Mouse (Mus musculus) heart, embryonic 15.5 days (tissue): ENCODE data around the gene Tekt4. TPM values are rescaled to one million over a fixed set of nuclear protein-coding genes. Genes with fewer than 3 reads are reported as not detected.

Experiments used
- ATAC-seq: fragments of 200-750 bp; cut with Nextera tagmentation; replicated peaks from 2 replicates; pipeline ENCODE4 v1.8.0; 2017; ENCODE audit warnings: low read depth, moderate TSS enrichment; ENCODE audit not compliant: insufficient number of reproducible peaks, insufficient read depth, low FRiP score
- H3K27ac ChIP-seq: fragments of 300-500 bp; sonication (generic); 2 replicates; pipeline ENCODE4 v1.5.1; 2015; ENCODE audit warnings: mild to moderate bottlenecking, inconsistent platforms
- H3K27me3 ChIP-seq: fragments of 300-500 bp; sonication (generic); 2 replicates; pipeline ENCODE4 v1.6.1; 2015; ENCODE audit warnings: inconsistent platforms
- H3K36me3 ChIP-seq: fragments of 300-500 bp; sonication (generic); 2 replicates; pipeline ENCODE4 v1.6.1; 2015; ENCODE audit warnings: mild to moderate bottlenecking, inconsistent platforms
- H3K4me1 ChIP-seq: fragments of 300-500 bp; sonication (generic); replicated peaks from 2 replicates; pipeline ENCODE4 v1.6.1; 2015; ENCODE audit warnings: inconsistent platforms
- H3K4me2 ChIP-seq: fragments of 300-500 bp; sonication (generic); 2 replicates; pipeline ENCODE4 v1.6.1; 2015; ENCODE audit warnings: inconsistent platforms, mild to moderate bottlenecking, moderate library complexity
- H3K4me3 ChIP-seq: fragments of 300-500 bp; sonication (generic); 2 replicates; pipeline ENCODE4 v1.5.1; 2015; ENCODE audit warnings: mild to moderate bottlenecking, inconsistent platforms
- H3K9ac ChIP-seq: fragments of 300-500 bp; sonication (generic); 2 replicates; pipeline ENCODE4 v1.6.1; 2015; ENCODE audit warnings: mild to moderate bottlenecking, inconsistent platforms
- H3K9me3 ChIP-seq: fragments of 300-500 bp; sonication (generic); replicated peaks from 2 replicates; pipeline ENCODE4 v1.6.1; 2016; ENCODE audit warnings: inconsistent platforms
- WGBS: fragments of 180-500 bp; shearing (Covaris S2); methylation state at CpG from one replicate; pipeline ENCODE4 v1.1.7; 2015; ENCODE audit warnings: mixed read lengths; 5-methylcytosine and 5-hydroxymethylcytosine counted together
- polyA plus RNA-seq: library from polyadenylated mRNA; unstranded; fragments of >200 nt; fragmentation: Nextera tagmentation; extraction: Ambion mirVana; gene quantifications from 2 replicates; pipeline ENCODE4 v1.2.1, GENCODE M21; 2015

Gene Tekt4
- 0.41 and 0.45 TPM in 2 replicates for polyA plus RNA-seq

DNA sequence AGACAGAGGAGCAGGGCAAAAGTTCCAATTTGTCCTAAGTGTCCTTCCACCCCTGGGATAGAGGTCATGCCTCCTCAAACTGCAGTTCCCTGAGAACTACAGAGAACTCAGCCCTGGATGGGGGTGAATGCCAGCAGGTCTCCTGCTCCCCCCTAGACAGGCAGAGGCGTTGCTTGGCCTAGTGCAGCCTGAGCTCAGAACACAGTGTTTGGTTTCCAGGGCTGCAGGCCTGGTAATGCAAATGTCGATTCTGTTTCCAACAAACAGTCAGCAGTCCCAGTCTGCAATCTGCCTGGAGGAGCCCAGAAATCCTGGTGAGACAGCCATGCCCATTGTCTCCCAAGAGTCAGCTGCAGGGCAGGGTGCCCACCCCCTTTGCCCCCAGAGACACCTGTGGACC is at the start of gene Tekt4:
TSS of gene Tekt4 (plus strand) at position 344 of the 400 bp plus-strand sequence.
- Histone ChIP-seq H3K36me3 (no peaks in the 10 kb centered on the region), H3K27me3 (0 out of 2 replicates have a peak, but pooled peaks cover 4% of the 10 kb centered on the region), H3K4me1 (peaks cover 5% of the 10 kb centered on the region; the same call in 1 of the 2 replicates), H3K9ac (no peak within 1 kb of the TSS), H3K27ac (no peak within 1 kb of the TSS), H3K4me2 (no peak within 1 kb of the TSS), H3K4me3 (no peak within 1 kb of the TSS), H3K9me3 (no peaks in the 10 kb centered on the region)
- no peak for ATAC-seq
- 34% methylated on average over 2 of the region's 2 CpGs for WGBS

DNA sequence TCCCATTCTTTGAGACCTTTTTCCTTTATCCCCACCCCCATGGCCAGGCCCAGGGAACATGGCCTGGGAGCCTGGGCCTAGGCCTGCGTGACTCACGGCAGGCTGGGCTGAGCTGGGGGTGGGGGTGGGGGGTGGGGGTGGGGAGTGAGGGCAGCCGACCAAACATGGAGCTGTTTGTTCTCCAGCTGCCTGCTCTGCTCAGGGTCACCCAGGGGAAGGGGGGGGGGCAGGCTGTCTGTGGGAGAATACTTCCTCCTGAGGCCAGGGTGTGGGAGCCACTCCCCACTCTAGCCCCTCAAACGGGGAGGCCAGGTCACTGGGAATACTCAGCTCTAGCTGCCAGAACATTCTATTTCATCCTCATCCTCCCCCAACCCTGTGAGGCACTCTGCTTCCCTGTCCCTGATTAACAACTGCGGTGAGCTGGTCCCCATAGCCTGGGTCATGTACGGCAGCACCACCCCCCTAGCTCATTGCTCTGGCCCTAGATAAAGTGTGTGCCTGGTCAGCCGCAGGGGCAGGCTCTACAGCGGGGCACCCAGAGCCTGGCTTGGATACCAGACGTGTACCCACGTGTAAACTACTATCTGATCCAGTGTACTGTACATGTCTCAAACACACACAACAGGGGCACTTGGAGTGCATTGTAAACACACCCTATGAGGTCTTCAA is 49.1 kb upstream of the Tekt4 start:
- Histone ChIP-seq H3K27me3 (no peaks in the 10 kb centered on the region), H3K4me2 (no peak overlapping the region), H3K9me3 (no peaks in the 10 kb centered on the region), H3K36me3 (no peaks in the 10 kb centered on the region), H3K4me1 (peaks cover 56% of the 10 kb centered on the region), H3K27ac (peak overlapping the region; percentile 48), H3K9ac (0 out of 2 replicates have a peak overlapping the region, but pooled peaks have one; percentile 5), H3K4me3 (no peak overlapping the region)
- WGBS, result 7% methylated on average over 9 of the region's 10 CpGs
- ATAC-seq, result peak; percentile 25

DNA sequence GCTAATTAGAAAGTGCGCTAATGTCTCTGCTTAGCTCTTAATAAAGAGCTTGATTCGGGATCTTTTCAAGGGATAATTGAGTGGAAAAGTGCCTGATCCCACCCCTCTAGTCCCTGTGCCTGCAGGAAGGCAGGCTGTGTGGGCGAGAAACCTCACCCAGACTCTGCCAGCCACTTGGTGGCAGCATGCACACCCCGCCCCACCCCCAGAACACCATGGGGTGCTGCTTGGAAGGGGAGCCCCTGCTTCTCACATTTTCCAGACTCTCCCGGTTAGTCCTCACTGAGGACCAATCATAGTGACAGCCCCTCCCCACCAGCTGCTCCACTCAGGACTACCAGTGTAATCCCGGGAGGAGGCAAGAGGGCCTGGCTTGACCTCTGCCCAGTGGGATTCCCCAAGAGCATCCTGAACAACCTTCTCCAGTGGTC is 48.4 kb upstream of the Tekt4 start:
- no peak for ATAC-seq
- Histone ChIP-seq H3K4me1 (peaks cover 63% of the 10 kb centered on the region), H3K4me3 (no peak overlapping the region), H3K4me2 (no peak overlapping the region), H3K36me3 (no peaks in the 10 kb centered on the region), H3K27me3 (no peaks in the 10 kb centered on the region), H3K27ac (peak overlapping the region; percentile 48), H3K9me3 (no peaks in the 10 kb centered on the region), H3K9ac (no peak overlapping the region)
- WGBS, result 24% methylated on average over 6 of the region's 6 CpGs

DNA sequence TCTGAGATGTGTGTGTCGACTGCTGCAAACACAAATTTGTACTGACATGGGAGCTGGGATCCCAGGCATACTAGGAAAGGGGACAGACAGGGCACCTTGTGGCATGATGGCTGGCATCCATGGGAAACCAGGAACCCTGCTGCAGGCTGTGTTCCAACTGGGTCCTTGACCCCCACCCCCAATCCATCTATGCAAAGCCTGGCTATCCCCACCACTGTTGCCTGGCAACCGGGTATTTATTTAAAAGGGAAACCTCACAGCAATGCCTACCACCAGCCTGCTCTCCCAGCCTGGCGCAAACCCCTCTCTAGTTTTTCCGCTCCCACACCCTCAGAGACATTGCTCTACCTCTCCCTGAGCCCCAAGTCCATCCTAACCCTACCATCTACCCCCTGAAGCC is 47.1 kb upstream of the Tekt4 start:
- ATAC-seq, result no peak
- Histone ChIP-seq H3K27me3 (no peaks in the 10 kb centered on the region), H3K36me3 (no peaks in the 10 kb centered on the region), H3K27ac (no peak overlapping the region), H3K9me3 (no peaks in the 10 kb centered on the region), H3K4me3 (no peak overlapping the region), H3K4me1 (peaks cover 68% of the 10 kb centered on the region), H3K9ac (no peak overlapping the region), H3K4me2 (no peak overlapping the region)
- 68% methylated on average over 4 of the region's 4 CpGs for WGBS

DNA sequence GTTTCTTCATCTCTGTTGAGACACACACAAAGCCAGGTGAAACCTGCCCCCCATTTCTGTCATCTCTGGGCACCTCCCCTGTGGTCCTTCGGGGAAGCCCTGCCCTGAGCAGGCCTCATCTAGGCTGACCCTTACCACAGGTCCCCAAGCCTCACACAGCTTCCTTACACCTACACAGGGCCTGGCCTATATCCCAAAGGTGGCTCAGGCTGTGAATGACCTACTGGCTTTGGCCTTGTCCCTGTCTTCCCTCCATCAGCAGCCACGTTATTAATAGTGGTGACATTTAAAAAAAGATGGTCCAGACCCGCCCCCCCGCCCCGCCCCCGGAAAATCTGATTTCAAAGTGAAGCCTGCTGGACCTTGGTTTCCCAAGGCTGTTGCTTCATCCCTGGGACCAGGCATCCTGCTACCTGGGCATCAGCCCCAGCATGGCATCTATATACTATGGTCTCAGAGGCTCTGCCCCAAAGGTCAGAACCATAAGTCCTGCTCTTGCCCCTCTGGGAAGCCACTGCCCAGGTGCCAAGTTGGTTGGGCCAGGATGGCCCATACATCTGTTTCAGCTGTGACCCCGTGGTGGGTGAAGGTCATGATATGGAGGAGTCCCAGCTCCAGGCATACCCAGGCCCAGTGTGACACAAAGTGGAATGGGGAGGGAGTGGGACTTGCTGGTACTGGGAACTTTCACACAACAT is 46.0 kb upstream of the Tekt4 start:
- no peak overlapping the region for H3K9ac ChIP-seq
- peak overlapping the region; percentile 45; the same call in 1 of the 2 replicates for H3K27ac ChIP-seq
- no peak overlapping the region for H3K4me3 ChIP-seq
- no peaks in the 10 kb centered on the region for H3K9me3 ChIP-seq
- no peaks in the 10 kb centered on the region for H3K36me3 ChIP-seq
- no peaks in the 10 kb centered on the region for H3K27me3 ChIP-seq
- H3K4me2 ChIP-seq, result no peak overlapping the region
- ATAC-seq, result no peak
- peaks cover 68% of the 10 kb centered on the region for H3K4me1 ChIP-seq
- 67% methylated on average over 7 of the region's 7 CpGs for WGBS

DNA sequence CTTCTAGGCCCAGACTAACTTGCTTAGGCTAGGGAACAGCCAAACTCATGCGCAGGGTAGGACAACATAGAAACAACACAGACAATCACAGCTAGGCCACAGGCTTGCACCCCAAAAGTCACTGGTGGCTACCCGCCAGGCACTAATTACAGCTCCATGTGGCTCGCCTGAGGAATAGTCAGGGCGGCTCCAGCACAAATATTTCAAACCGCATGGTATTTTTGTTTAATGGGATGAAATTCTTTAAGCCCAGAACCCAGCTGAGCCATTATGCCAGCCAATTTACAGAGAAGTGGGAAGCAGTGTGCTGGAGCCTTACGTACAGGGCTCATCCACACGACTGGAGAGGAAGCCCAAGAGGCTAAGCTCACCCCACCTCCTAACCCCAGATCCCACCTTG is 44.8 kb upstream of the Tekt4 start:
- ATAC-seq, result no peak
- H3K4me2 ChIP-seq, result no peak overlapping the region
- peaks cover 75% of the 10 kb centered on the region for H3K4me1 ChIP-seq
- no peaks in the 10 kb centered on the region for H3K36me3 ChIP-seq
- H3K9me3 ChIP-seq, result no peaks in the 10 kb centered on the region
- H3K27me3 ChIP-seq, result no peaks in the 10 kb centered on the region
- H3K4me3 ChIP-seq, result no peak overlapping the region
- 0 out of 2 replicates have a peak overlapping the region, but pooled peaks have one; percentile 41 for H3K9ac ChIP-seq
- WGBS, result 73% methylated on average over 7 of the region's 7 CpGs
- peak overlapping the region; percentile 70 for H3K27ac ChIP-seq

DNA sequence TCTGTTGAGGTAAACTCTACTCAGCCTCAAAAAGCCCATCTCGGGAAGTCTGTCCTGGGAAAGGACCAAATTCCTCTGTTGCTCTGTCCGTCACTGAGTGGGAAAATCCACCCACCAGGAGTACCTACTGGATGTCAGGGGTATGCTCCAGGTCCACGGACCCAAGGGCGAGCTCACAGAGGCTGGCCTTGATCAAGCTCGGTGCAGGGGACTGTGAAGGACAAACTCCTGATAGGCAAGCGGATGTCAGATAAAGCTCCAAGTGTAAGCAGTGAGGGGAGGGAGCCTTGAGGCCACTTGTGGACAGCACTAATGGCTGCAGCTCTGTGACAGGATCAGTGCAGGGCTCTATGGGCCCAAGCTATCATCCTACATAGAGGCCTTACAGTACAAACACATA is 44.2 kb upstream of the Tekt4 start:
- peak overlapping the region; percentile 70 for H3K27ac ChIP-seq
- H3K9me3 ChIP-seq, result no peaks in the 10 kb centered on the region
- WGBS, result 29% methylated on average over 6 of the region's 6 CpGs
- H3K4me2 ChIP-seq, result no peak overlapping the region
- H3K4me1 ChIP-seq, result peaks cover 75% of the 10 kb centered on the region
- H3K27me3 ChIP-seq, result no peaks in the 10 kb centered on the region
- H3K36me3 ChIP-seq, result no peaks in the 10 kb centered on the region
- ATAC-seq, result no peak; the same call in 1 of the 2 replicates
- H3K4me3 ChIP-seq, result no peak overlapping the region
- H3K9ac ChIP-seq, result 0 out of 2 replicates have a peak overlapping the region, but pooled peaks have one; percentile 41

DNA sequence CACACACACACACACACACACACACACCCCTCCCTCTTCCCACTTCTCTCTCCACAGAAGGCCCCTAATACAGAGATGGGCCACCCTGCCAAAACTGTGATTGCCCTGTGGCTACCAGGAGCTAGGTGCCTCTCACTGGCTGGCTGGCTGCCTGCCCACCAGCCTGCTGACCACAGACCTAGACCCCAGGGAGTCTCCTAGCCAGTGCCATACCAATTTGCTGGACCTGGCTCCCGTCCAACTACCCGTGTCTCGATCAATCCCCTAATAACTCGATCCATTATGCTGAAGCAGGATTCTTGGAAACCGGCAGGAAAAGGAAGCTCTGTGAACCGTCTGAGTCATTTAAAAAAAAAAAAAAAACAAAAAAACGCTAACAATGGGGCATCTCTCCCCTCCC is 43.6 kb upstream of the Tekt4 start:
- peak overlapping the region; percentile 70 for H3K27ac ChIP-seq
- H3K4me3 ChIP-seq, result no peak overlapping the region
- ATAC-seq, result no peak
- H3K4me1 ChIP-seq, result peaks cover 75% of the 10 kb centered on the region
- no peaks in the 10 kb centered on the region for H3K9me3 ChIP-seq
- no peak overlapping the region for H3K9ac ChIP-seq
- no peak overlapping the region for H3K4me2 ChIP-seq
- H3K27me3 ChIP-seq, result no peaks in the 10 kb centered on the region
- WGBS, result 31% methylated on average over 7 of the region's 7 CpGs
- H3K36me3 ChIP-seq, result no peaks in the 10 kb centered on the region

DNA sequence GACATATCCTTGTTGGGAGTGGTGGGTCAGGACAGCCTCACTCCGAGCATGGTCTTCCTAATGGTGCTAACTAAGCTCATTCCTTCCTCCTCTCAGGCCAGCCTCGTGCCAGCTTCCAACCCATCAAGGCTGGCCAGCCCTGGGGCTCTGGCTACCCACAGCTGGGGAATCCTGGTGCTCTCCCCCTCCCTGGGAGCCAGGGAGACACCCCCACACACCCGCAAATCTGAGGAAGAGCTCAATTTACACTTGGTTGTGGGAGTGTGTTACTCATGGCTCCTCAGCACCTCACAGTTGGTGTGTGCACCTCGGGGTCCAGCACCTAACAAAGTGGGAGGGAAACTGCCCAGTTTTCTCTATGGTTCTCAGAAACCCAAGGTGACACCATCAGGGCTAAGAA is 43.2 kb upstream of the Tekt4 start:
- H3K4me2 ChIP-seq, result no peak overlapping the region
- no peak for ATAC-seq
- 39% methylated on average over 4 of the region's 4 CpGs for WGBS
- H3K9me3 ChIP-seq, result no peaks in the 10 kb centered on the region
- H3K9ac ChIP-seq, result 0 out of 2 replicates have a peak overlapping the region, but pooled peaks have one; percentile 7
- H3K27ac ChIP-seq, result 0 out of 2 replicates have a peak overlapping the region, but pooled peaks have one; percentile 4
- H3K36me3 ChIP-seq, result no peaks in the 10 kb centered on the region
- no peaks in the 10 kb centered on the region for H3K27me3 ChIP-seq
- no peak overlapping the region for H3K4me3 ChIP-seq
- H3K4me1 ChIP-seq, result peaks cover 75% of the 10 kb centered on the region

DNA sequence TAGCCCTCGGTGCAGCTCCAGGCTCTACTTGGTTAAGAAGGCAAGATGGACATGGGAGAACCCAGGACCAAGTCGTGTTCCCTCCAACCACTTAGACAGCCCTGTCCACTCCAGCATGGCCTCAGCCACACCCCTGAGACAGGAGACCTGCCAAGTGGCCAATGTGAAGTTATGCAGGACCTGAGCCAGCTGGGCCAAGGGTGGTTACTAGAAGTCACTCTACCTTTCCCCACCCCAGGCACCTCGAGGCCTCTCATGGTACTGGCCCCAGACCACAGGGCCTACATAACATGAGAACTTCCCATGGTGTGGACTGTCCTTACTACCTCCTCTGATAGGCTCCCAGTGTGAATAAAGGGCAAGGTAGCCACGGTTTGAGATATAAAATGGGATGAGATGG is 40.2 kb upstream of the Tekt4 start:
- Histone ChIP-seq H3K27ac (peak overlapping the region; percentile 41; the same call in 1 of the 2 replicates), H3K4me2 (no peak overlapping the region), H3K9ac (no peak overlapping the region), H3K27me3 (no peaks in the 10 kb centered on the region), H3K4me1 (peaks cover 73% of the 10 kb centered on the region), H3K9me3 (no peaks in the 10 kb centered on the region), H3K36me3 (no peaks in the 10 kb centered on the region), H3K4me3 (no peak overlapping the region)
- 36% methylated on average over 4 of the region's 4 CpGs for WGBS
- no peak for ATAC-seq

DNA sequence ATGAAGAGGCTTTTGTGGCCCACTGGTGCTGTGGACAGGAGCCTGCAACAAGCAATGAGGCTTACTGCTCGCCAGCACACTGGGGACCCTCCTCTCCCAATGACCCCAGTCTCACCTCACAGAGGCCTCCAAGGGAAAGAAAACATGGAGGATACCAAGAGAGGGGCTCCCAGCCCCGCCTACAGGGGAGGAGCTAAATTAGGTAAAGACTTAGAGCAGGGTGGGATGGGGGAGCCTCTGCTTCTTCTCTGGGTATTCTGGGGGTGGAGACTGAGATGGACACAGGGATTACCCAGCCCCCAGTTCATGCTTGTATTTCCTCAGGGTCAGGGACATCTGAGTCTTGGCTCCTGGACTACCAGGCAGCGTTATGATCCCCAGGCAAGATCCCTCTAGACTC is 39.5 kb upstream of the Tekt4 start:
- WGBS, result 43% methylated on average over 3 of the region's 3 CpGs
- Histone ChIP-seq H3K36me3 (no peaks in the 10 kb centered on the region), H3K4me2 (no peak overlapping the region), H3K4me3 (no peak overlapping the region), H3K4me1 (peaks cover 74% of the 10 kb centered on the region), H3K9me3 (no peaks in the 10 kb centered on the region), H3K27ac (peak overlapping the region; percentile 41), H3K9ac (no peak overlapping the region), H3K27me3 (no peaks in the 10 kb centered on the region)
- ATAC-seq, result no peak
